Mouse (Mus musculus) hindbrain, postnatal 0 days (tissue): ENCODE data around the gene Tmc4. TPM values are rescaled to one million over a fixed set of nuclear protein-coding genes. Genes with fewer than 3 reads are reported as not detected.

Experiments
- ATAC-seq: fragments of 200-750 bp; cut with Nextera tagmentation; 2 replicates; pipeline ENCODE4 v1.8.0; 2017; ENCODE audit warnings: mild to moderate bottlenecking, moderate TSS enrichment, moderate library complexity
- DNase-seq: peaks from one replicate; pipeline ENCODE4 v3.0.0-alpha.2; 2015; ENCODE audit warnings: low spot score
- H3K27ac ChIP-seq: fragments of 300-500 bp; sonication (generic); 2 replicates; pipeline ENCODE4 v1.5.1; 2014; ENCODE audit warnings: mild to moderate bottlenecking
- H3K27me3 ChIP-seq: fragments of 300-500 bp; sonication (generic); 2 replicates; pipeline ENCODE4 v1.6.1; 2014; ENCODE audit warnings: low read length, mixed read lengths; ENCODE audit not compliant: insufficient read depth
- H3K36me3 ChIP-seq: fragments of 300-500 bp; sonication (generic); 2 replicates; pipeline ENCODE4 v1.6.1; 2014; ENCODE audit warnings: low read length, mixed read lengths; ENCODE audit not compliant: insufficient read depth
- H3K4me1 ChIP-seq: fragments of 300-500 bp; sonication (generic); 2 replicates; pipeline ENCODE4 v1.6.1; 2014; ENCODE audit warnings: antibody characterized with exemption, low read length, mixed read lengths; ENCODE audit not compliant: insufficient read depth
- H3K4me2 ChIP-seq: fragments of 300-500 bp; sonication (generic); 2 replicates; pipeline ENCODE4 v1.6.1; 2014; ENCODE audit warnings: low read depth, mild to moderate bottlenecking, low read length, moderate library complexity, mixed read lengths
- H3K4me3 ChIP-seq: fragments of 300-500 bp; sonication (generic); 2 replicates; pipeline ENCODE4 v1.5.1; 2014; ENCODE audit warnings: low read length
- H3K9ac ChIP-seq: fragments of 300-500 bp; sonication (generic); replicated peaks from 2 replicates; pipeline ENCODE4 v1.6.1; 2014; ENCODE audit warnings: mild to moderate bottlenecking, low read length, moderate library complexity, mixed read lengths
- H3K9me3 ChIP-seq: fragments of 300-500 bp; sonication (generic); 2 replicates; pipeline ENCODE4 v1.6.1; 2016; ENCODE audit warnings: low read length, mixed read lengths
- CTCF ChIP-seq: IDR thresholded peaks from 2 replicates; pipeline ENCODE4 v1.5.1; 2016; ENCODE audit warnings: antibody characterized with exemption, control low read depth, low read depth
- WGBS: fragments of 180-500 bp; shearing (Covaris S2); extraction: QIAGEN DNeasy Blood & Tissue Kit; methylation state at CpG from one replicate; pipeline ENCODE4 v1.1.7; 2014; 5-methylcytosine and 5-hydroxymethylcytosine counted together
- polyA plus RNA-seq: library from polyadenylated mRNA; unstranded; fragments of >200 nt; fragmentation: Nextera tagmentation; extraction: Ambion mirVana; gene quantifications from 2 replicates; pipeline ENCODE4 v1.2.1, GENCODE M21; 2015
- total RNA-seq: library from RNA; depleted of rRNA; stranded (reverse); fragments of >200 nt; gene quantifications from 2 replicates; pipeline ENCODE4 v1.2.3, GENCODE M21; 2014

The Tmc4 gene
- total and polyA plus RNA-seq, 2 experiments from 2014 or later = 3.5 to 4.2 TPM

GRCm38 (mm10) chr7:3664524-3665214 is 12.7 kb downstream of the Tmc4 start:
- Histone ChIP-seq H3K4me2 (peak overlapping the region; percentile 62), H3K36me3 (peaks cover 23% of the 10 kb centered on the region), H3K27ac (peak overlapping the region; percentile 79), H3K27me3 (no peaks in the 10 kb centered on the region), H3K4me3 (peak overlapping the region; percentile 62), H3K9me3 (no peaks in the 10 kb centered on the region), H3K9ac (peak overlapping the region; percentile 64), H3K4me1 (no peaks in the 10 kb centered on the region)
- TF ChIP-seq CTCF = no peak
- DNase-seq = no peak
- ATAC-seq = peak; percentile 7; the same call in 1 of the 2 replicates
- WGBS = 32% methylated on average over 15 of the region's 15 CpGs

- TF ChIP-seq CTCF = no peak
- 94% methylated on average over 14 of the region's 14 CpGs for WGBS
- ATAC-seq (no peak), DNase-seq (no peak)
- H3K4me3 ChIP-seq = no peak overlapping the region
- H3K4me2 ChIP-seq = no peak overlapping the region
- H3K9me3 ChIP-seq = no peaks in the 10 kb centered on the region
- H3K27me3 ChIP-seq = no peaks in the 10 kb centered on the region
- H3K4me1 ChIP-seq = no peaks in the 10 kb centered on the region
- no peak overlapping the region for H3K27ac ChIP-seq
- H3K9ac ChIP-seq = no peak overlapping the region
- peaks cover 74% of the 10 kb centered on the region for H3K36me3 ChIP-seq
Observed at GRCm38 (mm10) chr7:3658578-3658977, 18.8 kb downstream of the Tmc4 start.

GRCm38 (mm10) chr7:3656966-3657365 is 20.4 kb downstream of the Tmc4 start:
- H3K36me3 ChIP-seq = peaks cover 82% of the 10 kb centered on the region
- 88% methylated on average over 4 of the region's 4 CpGs for WGBS
- H3K4me2 ChIP-seq = no peak overlapping the region
- no peaks in the 10 kb centered on the region for H3K9me3 ChIP-seq
- DNase-seq (no peak), ATAC-seq (no peak)
- H3K4me1 ChIP-seq = no peaks in the 10 kb centered on the region
- TF ChIP-seq CTCF = no peak
- H3K27ac ChIP-seq = no peak overlapping the region
- H3K4me3 ChIP-seq = no peak overlapping the region
- no peaks in the 10 kb centered on the region for H3K27me3 ChIP-seq
- H3K9ac ChIP-seq = no peak overlapping the region

- no peak for DNase-seq
- 71% methylated on average over 4 of the region's 4 CpGs for WGBS
Observed at GRCm38 (mm10) chr7:3646641-3647040, 30.7 kb downstream of the Tmc4 start.

GRCm38 (mm10) chr7:3646188-3646587 is 31.2 kb downstream of the Tmc4 start:
- no peaks in the 10 kb centered on the region for H3K9me3 ChIP-seq
- peak overlapping the region; percentile 78 for H3K4me2 ChIP-seq
- H3K27me3 ChIP-seq = no peaks in the 10 kb centered on the region
- no peak for ATAC-seq
- peaks cover 23% of the 10 kb centered on the region for H3K4me1 ChIP-seq
- H3K27ac ChIP-seq = peak overlapping the region; percentile 98; the same call in 1 of the 2 replicates
- WGBS = 14% methylated on average over 9 of the region's 9 CpGs
- TF ChIP-seq CTCF = no peak
- DNase-seq = no peak
- H3K36me3 ChIP-seq = peaks cover 8% of the 10 kb centered on the region
- H3K4me3 ChIP-seq = peak overlapping the region; percentile 97
- H3K9ac ChIP-seq = peak overlapping the region; percentile 97

More at GRCm38 (mm10) chr7:3646641-3647040, 30.7 kb downstream of the Tmc4 start:
- Histone ChIP-seq H3K27me3 (no peaks in the 10 kb centered on the region), H3K27ac (no peak overlapping the region), H3K4me2 (peak overlapping the region; percentile 78), H3K9ac (peak overlapping the region; percentile 97), H3K36me3 (peaks cover 12% of the 10 kb centered on the region), H3K4me1 (peaks cover 23% of the 10 kb centered on the region), H3K4me3 (peak overlapping the region; percentile 97), H3K9me3 (no peaks in the 10 kb centered on the region)
- no peak for ATAC-seq
- TF ChIP-seq CTCF = no peak

GRCm38 (mm10) chr7:3645488-3646025 is 31.8 kb downstream of the Tmc4 start:
- peaks cover 6% of the 10 kb centered on the region; the same call in 1 of the 2 replicates for H3K36me3 ChIP-seq
- ATAC-seq (no peak), DNase-seq (no peak)
- peak overlapping the region; percentile 97 for H3K4me3 ChIP-seq
- no peaks in the 10 kb centered on the region for H3K9me3 ChIP-seq
- peak overlapping the region; percentile 98 for H3K27ac ChIP-seq
- H3K4me1 ChIP-seq = peaks cover 23% of the 10 kb centered on the region
- TF ChIP-seq CTCF = no peak
- WGBS = under 1% methylated on average over 39 of the region's 58 CpGs
- H3K4me2 ChIP-seq = peak overlapping the region; percentile 78
- H3K9ac ChIP-seq = peak overlapping the region; percentile 97
- H3K27me3 ChIP-seq = no peaks in the 10 kb centered on the region
